Mouse (Mus musculus) spleen, adult 18-20 months (tissue): ENCODE results near the gene Exosc9.

Source experiments
- DNase-seq, 2 experiments: peaks; one replicate each; pipeline ENCODE4 v3.0.0; 2022; ENCODE audit warnings: mixed read lengths in 2 of 2

Gene Exosc9

DNA sequence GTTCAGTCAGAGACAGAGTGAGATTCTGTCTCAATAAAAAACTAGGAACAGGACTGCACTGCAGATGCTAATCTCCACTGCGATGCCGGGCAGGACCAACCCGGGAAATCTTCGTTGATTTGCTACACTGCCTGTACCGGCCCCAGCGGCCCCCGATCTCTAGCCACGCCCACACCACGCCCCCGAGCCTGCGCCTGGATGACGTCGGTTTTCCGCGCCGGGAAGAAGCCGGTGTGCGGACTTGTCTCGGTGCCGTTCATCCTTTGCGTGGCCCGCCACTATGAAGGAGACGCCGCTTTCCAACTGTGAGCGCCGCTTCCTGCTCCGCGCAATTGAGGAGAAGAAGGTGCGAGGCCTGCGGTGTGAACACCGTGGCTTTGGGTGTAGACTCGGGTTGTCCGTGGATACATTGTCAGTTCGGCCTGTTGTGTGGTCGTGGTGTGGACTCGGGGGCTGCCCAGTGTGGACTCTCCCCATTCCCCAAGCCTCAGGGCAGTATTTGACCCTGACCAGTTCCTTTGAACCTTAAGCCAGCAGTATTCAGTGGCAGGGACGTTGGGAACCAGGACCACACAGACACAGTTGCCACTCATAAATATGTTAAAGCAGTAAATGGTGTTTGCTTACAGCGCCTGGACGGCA is at the start of gene Exosc9:
Gene Exosc9 (plus strand): TSS at position 201 of the 642 bp plus-strand sequence.
- peak; percentile 87 to 97 for DNase-seq

DNA sequence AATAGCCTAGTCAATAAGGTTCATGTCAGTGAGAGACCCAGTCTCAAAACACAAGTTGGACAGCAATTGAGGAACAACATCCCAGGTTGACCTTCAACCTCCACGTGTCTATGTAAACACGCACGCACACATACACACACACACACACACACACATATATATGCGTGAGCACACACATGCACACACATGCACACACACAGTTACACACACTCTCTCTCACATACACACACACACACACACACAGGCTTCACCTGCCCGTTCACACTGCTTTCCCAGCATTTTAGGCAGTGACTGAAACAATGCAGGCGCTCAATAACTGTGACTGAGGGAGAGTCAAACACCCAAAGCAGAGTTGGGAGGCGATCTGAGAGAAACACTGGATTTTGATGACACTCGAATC is 47.1 kb upstream of the Exosc9 start:
- no peak for DNase-seq

DNA sequence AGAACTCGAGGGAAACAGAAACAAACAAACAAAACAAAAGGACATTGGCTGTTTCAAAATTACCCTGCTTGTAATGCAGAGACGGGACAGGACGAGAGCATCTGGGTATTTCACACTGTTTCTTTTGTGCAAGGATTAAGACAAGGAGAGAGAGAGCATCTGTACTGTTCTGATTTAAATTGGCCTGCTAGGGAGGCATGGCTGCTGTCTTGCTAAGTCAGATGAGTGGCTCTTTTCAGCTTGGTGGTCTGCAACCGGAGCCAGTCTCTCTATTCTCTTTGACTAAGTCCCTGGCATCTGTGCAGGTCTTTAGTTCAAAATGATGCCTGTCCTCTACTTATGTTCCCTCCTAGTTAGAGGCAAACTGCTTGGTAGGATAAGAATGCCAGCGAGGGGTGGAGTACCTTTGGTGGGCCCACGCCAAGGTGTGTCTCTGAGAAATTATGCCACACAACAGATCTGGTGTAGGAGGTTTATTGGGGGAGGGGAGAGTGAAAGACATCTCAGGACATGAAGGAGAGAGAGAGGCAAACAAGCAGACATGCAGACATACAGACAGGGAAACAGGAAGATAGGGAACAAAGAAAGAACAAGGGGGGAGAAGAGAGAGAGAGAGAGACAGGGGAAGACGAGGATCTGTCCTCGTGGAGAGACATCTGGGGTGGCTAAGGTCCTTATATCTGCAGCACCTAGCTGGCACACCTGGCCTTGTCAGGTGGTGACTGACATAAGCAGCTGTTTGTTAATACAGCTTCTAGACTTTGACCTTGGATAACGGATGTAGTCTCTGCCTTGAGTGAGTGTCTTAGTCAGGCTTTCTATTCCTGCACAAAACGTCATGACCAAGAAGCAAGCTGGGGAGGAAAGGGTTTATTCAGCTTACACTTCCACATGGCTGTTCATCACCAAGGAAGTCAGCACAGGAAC is 46.3 kb upstream of the Exosc9 start:
- no peak for DNase-seq

DNA sequence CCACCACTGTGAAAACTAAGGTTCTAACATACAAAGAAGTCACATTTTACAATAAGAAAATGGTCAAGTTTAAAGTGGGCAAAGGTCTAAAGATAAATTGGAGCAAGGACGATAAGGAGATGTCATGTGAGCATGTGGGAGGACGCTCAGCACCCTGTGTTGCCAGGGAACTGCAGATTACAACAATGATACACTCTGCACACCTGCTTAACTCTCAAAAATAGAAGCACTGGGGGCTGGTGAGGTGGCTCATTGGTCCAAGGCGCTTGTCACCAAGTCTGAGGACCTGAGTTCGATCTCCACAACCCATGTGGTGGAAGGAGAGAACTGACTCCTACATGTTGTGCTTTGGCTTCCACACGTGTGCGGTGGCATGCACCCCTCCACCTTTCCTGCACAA is 40.9 kb upstream of the Exosc9 start:
- no peak for DNase-seq

DNA sequence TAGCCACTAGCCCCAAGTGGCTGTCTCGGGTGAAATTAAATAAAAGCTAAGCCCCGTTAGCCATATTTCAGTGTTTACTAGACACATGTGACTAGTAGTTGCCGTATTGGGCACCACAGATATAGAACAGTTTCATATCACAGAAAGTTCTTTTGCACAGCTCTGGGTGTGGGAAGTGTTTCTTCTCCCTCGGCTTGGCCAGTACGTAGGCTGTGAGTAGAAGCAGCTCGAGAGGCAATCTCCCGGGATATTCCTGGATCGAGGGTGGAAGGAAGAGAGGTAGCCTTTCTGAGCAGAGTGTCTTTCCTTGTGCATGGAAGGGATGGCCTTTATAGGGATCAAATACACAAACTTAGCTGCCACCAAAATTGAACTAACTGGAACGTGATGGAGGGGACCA is 36.2 kb upstream of the Exosc9 start:
- no peak for DNase-seq

DNA sequence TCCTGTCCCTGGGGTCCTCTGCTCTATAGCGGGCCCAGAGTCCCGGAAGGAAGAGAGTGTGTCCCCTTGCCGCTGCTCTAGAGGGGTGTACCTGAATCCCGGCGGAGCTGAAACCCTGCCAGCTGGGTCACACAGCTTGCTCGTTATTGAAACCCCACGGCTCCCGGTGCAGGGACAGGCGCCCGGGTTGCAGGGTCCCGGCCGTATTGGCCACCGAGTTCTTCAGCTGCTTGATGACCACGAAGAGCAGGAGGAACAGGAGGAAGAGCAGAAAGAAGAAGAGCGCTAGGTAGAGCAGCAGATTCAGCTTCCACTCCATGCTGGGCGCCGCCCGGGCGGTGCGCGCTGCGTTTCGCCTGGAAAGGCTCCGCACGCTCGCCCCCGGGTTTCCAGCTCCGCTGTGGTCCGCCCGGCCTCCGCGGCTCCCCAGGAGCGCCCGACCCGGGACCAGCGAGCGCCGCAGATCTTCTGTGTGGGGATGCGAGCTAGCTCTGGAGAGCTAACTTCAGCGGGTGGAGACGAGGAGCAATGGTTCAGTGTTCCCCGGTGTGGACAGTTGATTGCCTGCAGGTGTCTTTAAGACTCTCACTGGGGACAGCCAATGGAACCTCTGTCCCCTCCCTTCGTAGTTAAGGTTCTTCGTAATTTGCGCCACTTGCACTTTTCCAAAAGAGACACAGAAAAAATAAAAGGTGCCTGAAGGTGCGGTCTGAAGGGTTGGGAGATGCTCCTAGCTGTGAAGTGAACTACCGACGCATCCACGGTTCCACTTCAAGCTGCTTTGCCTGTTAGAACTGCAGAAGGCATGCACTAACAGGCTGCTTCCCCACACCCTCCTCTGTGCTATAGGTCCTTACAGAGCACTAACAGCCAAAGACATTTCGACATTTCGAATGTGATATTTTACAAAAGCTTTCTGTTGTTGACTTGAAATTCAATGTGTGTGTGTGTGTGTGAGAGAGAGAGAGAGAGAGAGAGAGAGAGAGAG is 31.0 kb upstream of the Exosc9 start, which contains the start of gene Gm11549:
Gene Gm11549 (minus strand): TSS at position 741 of the 988 bp plus-strand sequence.
- DNase-seq = no peak

DNA sequence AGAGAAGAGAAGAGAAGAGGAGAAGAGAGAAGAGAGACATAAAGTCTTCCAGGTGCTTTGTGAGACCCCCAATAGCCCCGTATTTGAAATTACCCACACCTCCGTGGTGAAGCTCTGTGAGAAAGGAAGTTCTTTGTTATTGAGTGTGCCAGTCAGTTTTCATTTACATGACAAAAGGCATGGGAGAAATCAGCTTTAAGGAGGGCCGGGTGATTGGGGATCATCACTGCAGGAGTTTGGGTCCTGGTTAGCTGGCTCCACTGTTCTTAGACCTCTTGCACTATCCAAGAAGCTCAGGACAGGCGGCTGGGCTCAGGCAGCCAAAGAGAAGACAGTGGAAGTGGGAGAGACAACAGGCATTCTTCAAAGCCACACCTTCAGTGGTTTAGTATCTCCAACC is 30.3 kb upstream of the Exosc9 start:
- no peak for DNase-seq

DNA sequence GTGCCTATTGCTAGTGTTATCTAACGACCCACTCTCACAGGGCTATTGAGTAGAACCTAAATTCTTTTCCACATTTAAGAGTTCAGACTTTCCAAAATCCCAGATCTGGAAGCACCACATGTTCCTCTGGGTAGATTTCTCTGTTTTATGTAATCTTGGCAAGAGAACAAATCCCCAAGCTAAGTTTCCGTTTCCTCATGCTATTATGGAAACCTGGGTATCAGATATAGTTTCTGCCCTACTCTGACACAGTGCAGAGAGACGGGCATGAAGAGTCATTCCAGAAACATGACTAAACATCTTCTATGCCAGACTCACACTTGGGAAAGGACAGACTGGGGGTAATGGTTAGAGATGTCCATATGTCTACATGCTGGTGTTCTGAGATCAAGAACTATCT is 27.9 kb upstream of the Exosc9 start:
- no peak for DNase-seq

DNA sequence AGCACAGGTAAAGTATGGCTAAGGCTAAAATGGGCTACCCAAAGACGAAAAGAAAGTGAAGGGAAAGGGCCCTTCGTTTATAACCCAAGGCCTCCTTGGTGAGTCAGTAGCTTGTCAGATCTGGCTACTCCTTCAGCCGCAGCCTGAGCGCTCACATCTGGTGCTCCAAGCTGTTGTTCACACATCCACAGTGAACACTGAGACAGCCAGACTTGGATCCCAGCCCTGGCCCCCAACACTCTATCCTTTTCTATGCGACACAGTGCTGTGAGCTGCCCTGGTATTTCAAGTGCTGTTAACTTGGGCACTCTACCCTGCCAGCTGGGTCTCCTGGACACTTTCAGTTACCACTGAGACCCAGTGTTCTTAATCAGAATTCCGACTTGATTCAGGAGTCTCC is 22.1 kb upstream of the Exosc9 start:
- DNase-seq = no peak

DNA sequence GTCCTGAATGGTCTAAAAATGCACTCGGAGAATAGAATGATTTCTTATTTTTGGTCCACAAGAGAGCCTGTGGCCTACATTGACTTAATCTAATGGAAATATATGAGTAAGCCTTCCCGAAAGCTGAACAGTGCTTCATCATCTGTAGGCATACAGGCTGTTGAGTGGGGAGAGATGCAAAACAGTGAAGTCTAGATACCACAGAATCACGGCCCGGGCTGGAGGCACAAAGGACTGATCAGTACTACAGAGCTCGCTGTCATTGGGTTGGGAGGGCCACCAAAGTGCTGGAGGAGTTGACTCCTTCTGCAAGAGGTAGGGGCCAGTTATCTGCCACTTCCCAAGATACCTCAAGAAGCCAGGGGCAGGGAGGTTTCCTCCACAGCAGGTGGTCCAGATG is 21.6 kb upstream of the Exosc9 start:
- no peak for DNase-seq

DNA sequence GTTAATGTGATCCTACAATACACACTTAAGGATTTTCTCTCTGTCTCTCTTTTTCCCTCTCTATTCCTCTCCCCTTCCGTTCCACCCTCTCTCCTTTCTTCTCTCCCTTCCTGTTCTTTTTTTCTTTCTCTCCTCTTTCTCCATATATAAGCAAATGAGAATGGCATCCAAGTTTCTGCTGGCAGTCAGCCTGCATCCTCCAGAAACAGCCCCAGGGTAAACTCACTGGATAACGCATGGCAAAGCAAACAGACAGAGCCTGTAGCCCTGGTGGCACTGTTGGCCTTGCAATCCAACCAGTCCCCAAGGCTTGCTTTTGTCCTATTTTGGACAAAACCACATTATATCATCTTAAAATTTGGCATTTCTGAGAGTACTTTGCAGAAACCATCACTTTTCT is 21.2 kb upstream of the Exosc9 start:
- DNase-seq = no peak

DNA sequence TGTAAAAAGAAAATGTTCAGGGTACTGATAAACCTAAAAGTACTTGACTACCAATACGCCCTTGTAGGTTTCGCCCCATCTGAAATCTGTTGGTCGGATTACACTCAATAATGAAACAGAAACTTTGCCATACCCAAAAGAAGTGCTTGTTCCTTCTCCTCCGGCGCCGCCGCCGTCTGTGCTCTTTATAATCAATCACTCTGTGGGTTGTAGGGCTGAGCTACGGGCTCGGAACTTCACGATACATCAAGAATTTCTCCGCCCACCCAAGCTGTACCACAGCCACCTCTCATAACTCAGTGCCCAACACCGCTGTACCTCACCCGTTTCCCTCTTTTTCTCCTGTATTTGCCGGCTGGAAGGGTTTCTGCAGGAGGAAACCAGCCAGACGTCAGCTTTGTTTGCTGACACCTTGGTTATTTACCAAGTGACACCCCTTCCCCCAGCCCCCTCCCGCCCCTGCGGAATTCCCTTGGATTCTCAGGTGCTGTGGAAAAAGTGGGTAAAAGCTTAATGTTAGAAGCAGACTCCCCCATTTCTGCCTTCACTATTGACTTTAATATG is 20.3 kb upstream of the Exosc9 start:
- DNase-seq = no peak

DNA sequence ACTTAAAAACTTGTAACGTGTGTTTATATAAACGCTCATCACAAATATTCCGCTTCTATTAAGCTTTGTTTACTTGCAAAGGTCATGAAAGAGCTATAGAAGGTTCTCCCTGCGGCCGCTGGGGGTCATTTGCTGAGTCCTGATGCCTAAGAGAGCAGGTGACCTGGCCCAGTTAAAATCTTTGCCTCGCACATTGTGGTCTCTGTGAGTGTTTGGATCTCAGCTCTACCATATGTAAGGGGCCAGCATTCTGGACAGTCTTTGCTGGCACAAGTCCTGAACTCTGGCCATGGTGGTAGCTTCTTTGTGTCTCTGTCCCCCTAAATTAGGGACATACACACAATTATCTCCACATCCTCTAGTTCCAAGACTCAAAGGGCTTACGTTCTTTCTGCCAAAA is 19.7 kb upstream of the Exosc9 start:
- no peak for DNase-seq

DNA sequence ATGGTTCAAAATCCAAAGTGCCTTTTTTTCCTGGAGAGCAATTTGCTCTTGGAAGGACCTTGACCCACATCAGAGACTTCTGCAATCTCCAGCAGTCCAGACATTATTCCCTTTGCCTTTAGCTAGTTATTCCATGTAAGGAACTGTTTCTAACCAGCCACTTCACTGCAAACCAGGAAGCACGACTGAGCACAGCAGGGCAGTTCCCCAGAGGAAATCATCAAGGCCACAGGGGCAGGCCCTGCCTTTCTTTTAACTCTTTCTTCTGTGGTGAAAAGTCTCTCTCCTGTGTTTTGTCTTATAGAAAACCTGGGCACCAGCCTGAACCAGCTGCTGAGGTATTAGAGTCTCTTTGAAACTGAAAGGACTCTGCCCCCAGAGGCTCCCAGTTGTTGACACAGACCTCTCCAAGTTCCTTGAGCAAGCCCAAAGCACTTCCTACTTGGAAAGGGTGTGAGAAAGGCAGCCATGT is 19.2 kb upstream of the Exosc9 start:
- DNase-seq = no peak

DNA sequence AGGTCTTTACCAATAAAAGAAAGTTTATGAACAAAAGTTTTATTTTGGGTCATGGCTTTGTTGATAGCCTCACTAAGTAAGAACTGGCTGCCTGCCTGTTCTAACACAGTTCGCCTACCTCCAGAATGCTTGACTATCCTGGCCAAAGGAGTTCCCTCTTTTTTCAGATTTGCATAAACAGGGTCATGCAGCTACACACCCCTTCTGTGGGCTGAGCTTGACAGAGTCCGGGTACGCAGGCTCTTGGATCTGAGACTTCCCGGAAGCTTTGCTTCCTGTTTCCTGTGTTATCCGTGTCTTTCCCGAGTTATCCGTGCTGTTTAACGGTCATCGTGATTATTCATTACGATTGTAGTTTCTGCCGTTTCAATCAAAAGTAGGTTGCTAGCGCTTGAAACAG is 16.4 kb upstream of the Exosc9 start:
- no peak for DNase-seq

DNA sequence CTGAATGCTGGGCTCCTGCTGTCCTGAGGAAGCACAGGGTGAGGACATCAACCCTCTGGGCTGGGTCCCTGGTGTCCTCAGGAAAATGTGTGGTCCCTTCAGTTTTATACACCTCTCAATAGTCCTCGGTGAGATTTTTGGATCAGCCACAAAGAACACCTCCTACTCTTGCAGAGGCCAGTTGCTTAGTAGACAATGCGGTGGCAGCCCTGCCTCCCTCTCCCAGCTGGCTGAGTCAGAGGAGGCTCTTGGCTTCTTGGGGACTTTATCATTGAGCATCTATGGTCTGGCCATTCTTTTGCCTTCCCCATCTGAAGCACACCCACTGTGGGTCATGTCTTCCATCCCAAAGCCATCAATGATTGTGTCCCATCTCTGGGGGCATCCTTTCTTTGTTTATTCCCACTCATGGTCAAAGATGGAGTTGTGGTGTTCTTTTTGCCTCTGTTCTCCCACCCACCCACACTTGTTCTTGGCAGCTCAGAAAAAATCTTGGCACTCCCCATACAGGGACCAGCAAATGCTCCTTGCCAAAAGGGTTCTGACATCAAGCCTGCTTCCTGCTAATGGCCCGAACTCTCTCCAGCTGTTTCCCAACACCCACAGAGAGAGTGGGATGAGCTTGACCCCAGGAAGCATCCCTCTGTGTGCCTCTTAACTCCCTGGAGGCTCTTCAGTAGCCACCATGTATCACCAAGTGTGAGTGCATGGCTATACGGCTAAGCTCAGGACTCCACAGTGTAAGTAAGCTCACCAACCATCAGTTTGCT is 14.5 kb upstream of the Exosc9 start:
- no peak for DNase-seq

DNA sequence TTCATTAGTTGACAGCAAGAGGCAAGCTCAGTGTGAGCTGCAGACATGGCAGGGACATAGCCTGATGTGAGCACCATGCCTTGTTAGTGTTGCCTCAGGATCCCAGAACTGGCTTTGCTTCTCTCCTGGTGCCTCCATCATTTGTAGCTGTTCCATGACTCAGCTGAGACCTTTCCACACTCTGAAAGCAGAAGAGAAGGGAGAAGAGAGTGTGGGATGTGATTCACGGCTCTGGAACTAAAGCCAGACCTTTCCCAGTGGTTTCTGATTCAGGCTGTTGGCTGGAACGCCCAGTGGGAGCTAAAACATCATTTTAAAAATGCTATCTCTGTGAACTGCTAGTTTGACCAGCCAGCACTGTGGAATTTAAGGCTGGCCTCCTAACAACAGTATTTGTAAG is 11.7 kb upstream of the Exosc9 start:
- DNase-seq = no peak

DNA sequence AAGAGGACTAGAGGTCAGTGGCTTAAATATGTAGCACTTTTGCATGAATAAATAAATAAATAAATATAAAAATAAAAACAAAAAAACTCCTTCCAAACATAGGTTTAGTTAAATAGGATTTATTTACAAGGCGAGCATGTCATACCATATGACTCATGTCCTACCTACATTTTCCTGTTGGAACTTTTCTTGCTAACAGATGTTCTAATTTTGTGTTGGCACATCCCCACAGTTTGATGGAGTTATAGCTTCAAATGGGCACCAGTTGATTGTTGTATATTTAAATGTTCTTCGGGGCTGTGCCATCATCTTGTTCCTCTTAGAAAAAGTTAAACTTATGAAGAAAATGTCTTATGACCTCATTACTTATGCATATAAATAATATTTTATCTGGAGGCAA is 11.0 kb upstream of the Exosc9 start:
- DNase-seq = no peak

DNA sequence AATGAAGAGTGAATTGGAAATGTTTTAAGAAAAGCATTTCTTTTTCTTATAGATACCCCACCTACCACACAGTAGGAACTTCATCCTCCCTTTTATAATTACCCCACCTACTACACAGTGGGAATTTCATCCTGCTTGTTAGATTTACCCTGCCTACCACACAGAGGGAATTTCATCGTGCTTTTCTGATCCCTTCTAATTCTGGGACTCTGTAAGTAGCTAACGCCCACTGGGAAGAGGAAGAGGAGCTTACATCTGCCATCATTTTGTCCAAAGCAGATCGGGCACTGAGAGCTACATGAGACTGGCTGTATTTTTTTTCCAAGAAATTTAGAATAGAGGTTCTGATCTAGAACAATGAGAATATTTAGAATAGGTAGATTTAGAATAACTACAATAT is 7.4 kb upstream of the Exosc9 start:
- DNase-seq = no peak

DNA sequence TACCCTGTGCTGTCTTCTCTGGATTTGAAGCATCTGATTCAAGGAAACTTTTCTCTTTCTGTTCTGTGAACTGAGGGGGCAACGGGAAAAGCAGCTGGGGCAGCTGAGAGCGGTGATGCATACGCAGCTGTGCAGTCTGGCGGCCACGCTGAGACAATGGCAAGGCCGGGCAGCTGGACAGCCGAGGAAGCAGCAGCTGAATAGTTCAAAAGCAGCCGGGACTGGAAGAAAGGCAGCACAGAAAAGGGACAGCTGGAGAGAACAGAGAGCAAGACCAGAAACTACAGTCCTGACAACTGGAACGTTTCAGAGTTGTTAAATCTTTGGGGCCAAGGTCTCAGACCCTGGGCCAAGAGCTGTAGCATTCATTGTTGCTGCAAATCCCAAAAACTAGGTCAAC is 1.1 kb upstream of the Exosc9 start:
- DNase-seq = no peak

DNA sequence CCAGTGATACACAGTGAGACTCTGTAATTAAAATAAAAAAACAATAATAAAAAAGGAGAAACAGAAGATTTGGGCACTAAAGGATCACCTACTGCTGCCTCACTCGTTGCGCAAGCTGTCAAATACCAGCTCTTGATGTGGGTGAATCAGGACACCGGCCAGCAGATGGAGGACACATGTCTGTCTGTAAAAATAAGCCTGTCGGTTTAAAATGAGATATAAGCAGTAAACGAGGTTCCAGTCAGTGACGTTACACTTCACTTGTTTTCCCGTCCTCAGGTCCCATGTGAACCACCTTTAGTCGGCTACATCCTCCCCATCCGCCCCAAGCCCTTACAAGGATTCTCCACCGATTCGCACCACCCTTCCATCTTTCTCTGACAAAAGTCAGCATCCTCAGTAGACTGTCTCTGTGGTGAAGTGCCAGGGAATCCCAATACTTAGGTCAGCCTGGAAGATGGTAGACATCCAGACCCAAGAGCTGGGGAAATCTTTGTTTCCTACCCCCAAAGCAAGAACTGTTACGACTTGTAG is 488 bp upstream of the Exosc9 start:
- peak in 1 of 2 experiments; percentile 19 for DNase-seq

DNA sequence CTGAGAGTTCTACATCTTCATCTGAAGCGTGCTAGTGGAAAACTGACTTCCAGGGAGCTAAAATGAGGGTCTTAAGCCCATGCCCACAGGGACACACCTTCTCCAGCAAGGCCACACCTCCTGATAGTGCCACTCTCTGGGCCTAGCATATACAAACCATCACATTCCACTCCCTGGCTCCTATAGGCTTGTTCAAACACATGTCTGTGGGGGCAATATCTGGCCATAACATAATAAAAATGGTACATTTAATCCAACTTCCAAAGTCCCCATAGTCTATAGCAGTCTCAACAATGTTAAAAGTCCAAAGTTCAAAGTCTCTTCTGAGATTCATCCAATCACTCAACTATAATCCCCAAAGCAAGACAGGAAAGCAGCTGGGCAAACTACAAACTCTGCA is 5.2 kb downstream of the Exosc9 start:
- no peak for DNase-seq
